Mouse (Mus musculus): ENCODE measurements around the gene Midn. TPM values are rescaled to one million over a fixed set of nuclear protein-coding genes. Genes with fewer than 3 reads are reported as not detected.

Gene Midn
- polyA plus RNA-seq, 1 experiment from 2014 or later = 31.9 TPM

- 73% methylated on average over 2 of the region's 2 CpGs for WGBS (ENCODE audit: insufficient replicate concordance)
- Histone ChIP-seq H3K36me3 (ENCODE audit: control insufficient read depth, insufficient read depth, low read length) (peaks cover 13% of the 10 kb centered on the region), H3K27ac (ENCODE audit: low read depth, low read length) (no peak overlapping the region), H3K4me3 (ENCODE audit: low read depth, low read length) (no peak overlapping the region), H3K4me1 (ENCODE audit: control insufficient read depth, insufficient read depth, low read length) (peaks cover 26% of the 10 kb centered on the region), H3K27me3 (ENCODE audit: control insufficient read depth, insufficient read depth, low read length) (no peaks in the 10 kb centered on the region), H3K4me2 (0 out of 2 replicates have a peak overlapping the region, but pooled peaks have one; percentile 4), H3K9ac (ENCODE audit: low read depth, low read length) (no peak overlapping the region), H3K9me3 (replicated peaks; ENCODE audit: control insufficient read depth, low read length) (no peaks in the 10 kb centered on the region)
- ATAC-seq (replicated peaks; ENCODE audit: insufficient number of reproducible peaks, low FRiP score, low TSS enrichment) = no peak
Measured at GRCm38 (mm10) chr10:80120146-80120545, 27.9 kb upstream of the Midn start.

GRCm38 (mm10) chr10:80121639-80122038 lies 26.4 kb upstream of the Midn start:
- no peak overlapping the region for H3K4me3 ChIP-seq (ENCODE audit: low read depth, low read length)
- H3K36me3 ChIP-seq (ENCODE audit: control insufficient read depth, insufficient read depth, low read length) = peaks cover 24% of the 10 kb centered on the region

GRCm38 (mm10) chr10:80123932-80124562 lies 24.0 kb upstream of the Midn start:
- no peak overlapping the region for H3K27ac ChIP-seq (ENCODE audit: low read depth, low read length)
- no peaks in the 10 kb centered on the region for H3K27me3 ChIP-seq (ENCODE audit: control insufficient read depth, insufficient read depth, low read length)
- H3K4me3 ChIP-seq (ENCODE audit: low read depth, low read length) = no peak overlapping the region
- H3K4me1 ChIP-seq (ENCODE audit: control insufficient read depth, insufficient read depth, low read length) = peaks cover 6% of the 10 kb centered on the region
- peaks cover 41% of the 10 kb centered on the region for H3K36me3 ChIP-seq (ENCODE audit: control insufficient read depth, insufficient read depth, low read length)
- no peak for ATAC-seq (replicated peaks; ENCODE audit: insufficient number of reproducible peaks, low FRiP score, low TSS enrichment)
- no peaks in the 10 kb centered on the region for H3K9me3 ChIP-seq (replicated peaks; ENCODE audit: control insufficient read depth, low read length)
- no peak overlapping the region for H3K4me2 ChIP-seq
- 0 out of 2 replicates have a peak overlapping the region, but pooled peaks have one; percentile 46 for H3K9ac ChIP-seq (ENCODE audit: low read depth, low read length)
- 87% methylated on average over 9 of the region's 9 CpGs for WGBS (ENCODE audit: insufficient replicate concordance)

More at GRCm38 (mm10) chr10:80121639-80122038, 26.4 kb upstream of the Midn start:
- ATAC-seq (replicated peaks; ENCODE audit: insufficient number of reproducible peaks, low FRiP score, low TSS enrichment) = no peak
- no peak overlapping the region for H3K4me2 ChIP-seq
- H3K27ac ChIP-seq (ENCODE audit: low read depth, low read length) = no peak overlapping the region
- H3K9me3 ChIP-seq (replicated peaks; ENCODE audit: control insufficient read depth, low read length) = no peaks in the 10 kb centered on the region
- H3K4me1 ChIP-seq (ENCODE audit: control insufficient read depth, insufficient read depth, low read length) = peaks cover 26% of the 10 kb centered on the region
- no peak overlapping the region for H3K9ac ChIP-seq (ENCODE audit: low read depth, low read length)
- WGBS (ENCODE audit: insufficient replicate concordance) = 74% methylated on average over 2 of the region's 2 CpGs
- H3K27me3 ChIP-seq (ENCODE audit: control insufficient read depth, insufficient read depth, low read length) = no peaks in the 10 kb centered on the region

GRCm38 (mm10) chr10:80127920-80128319 lies 20.2 kb upstream of the Midn start:
- no peaks in the 10 kb centered on the region for H3K9me3 ChIP-seq (replicated peaks; ENCODE audit: control insufficient read depth, low read length)
- peaks cover 5% of the 10 kb centered on the region; the same call in 1 of the 2 replicates for H3K27me3 ChIP-seq (ENCODE audit: control insufficient read depth, insufficient read depth, low read length)
- no peak overlapping the region for H3K4me2 ChIP-seq
- no peak for ATAC-seq (replicated peaks; ENCODE audit: insufficient number of reproducible peaks, low FRiP score, low TSS enrichment)
- no peak overlapping the region for H3K27ac ChIP-seq (ENCODE audit: low read depth, low read length)
- no peak overlapping the region for H3K4me3 ChIP-seq (ENCODE audit: low read depth, low read length)
- WGBS (ENCODE audit: insufficient replicate concordance) = 91% methylated on average over 8 of the region's 8 CpGs
- H3K36me3 ChIP-seq (ENCODE audit: control insufficient read depth, insufficient read depth, low read length) = peaks cover 47% of the 10 kb centered on the region
- no peak overlapping the region for H3K9ac ChIP-seq (ENCODE audit: low read depth, low read length)
- H3K4me1 ChIP-seq (ENCODE audit: control insufficient read depth, insufficient read depth, low read length) = peaks cover 17% of the 10 kb centered on the region

- peaks cover 45% of the 10 kb centered on the region for H3K36me3 ChIP-seq (ENCODE audit: control insufficient read depth, insufficient read depth, low read length)
- no peak overlapping the region for H3K4me3 ChIP-seq (ENCODE audit: low read depth, low read length)
- H3K4me1 ChIP-seq (ENCODE audit: control insufficient read depth, insufficient read depth, low read length) = peaks cover 19% of the 10 kb centered on the region
- no peak overlapping the region for H3K27ac ChIP-seq (ENCODE audit: low read depth, low read length)
- H3K27me3 ChIP-seq (ENCODE audit: control insufficient read depth, insufficient read depth, low read length) = peaks cover 5% of the 10 kb centered on the region; the same call in 1 of the 2 replicates
- WGBS (ENCODE audit: insufficient replicate concordance) = 94% methylated on average over 9 of the region's 9 CpGs
- H3K9ac ChIP-seq (ENCODE audit: low read depth, low read length) = 0 out of 2 replicates have a peak overlapping the region, but pooled peaks have one; percentile 16
- H3K4me2 ChIP-seq = no peak overlapping the region
- no peak for ATAC-seq (replicated peaks; ENCODE audit: insufficient number of reproducible peaks, low FRiP score, low TSS enrichment)
- H3K9me3 ChIP-seq (replicated peaks; ENCODE audit: control insufficient read depth, low read length) = no peaks in the 10 kb centered on the region
Measured at GRCm38 (mm10) chr10:80129846-80130245, 18.2 kb upstream of the Midn start.

GRCm38 (mm10) chr10:80130403-80131031 lies 17.6 kb upstream of the Midn start:
- Histone ChIP-seq H3K27ac (ENCODE audit: low read depth, low read length) (no peak overlapping the region), H3K9ac (ENCODE audit: low read depth, low read length) (no peak overlapping the region), H3K9me3 (replicated peaks; ENCODE audit: control insufficient read depth, low read length) (no peaks in the 10 kb centered on the region), H3K4me1 (ENCODE audit: control insufficient read depth, insufficient read depth, low read length) (peaks cover 19% of the 10 kb centered on the region), H3K27me3 (ENCODE audit: control insufficient read depth, insufficient read depth, low read length) (peaks cover 9% of the 10 kb centered on the region), H3K4me2 (no peak overlapping the region), H3K4me3 (ENCODE audit: low read depth, low read length) (no peak overlapping the region), H3K36me3 (ENCODE audit: control insufficient read depth, insufficient read depth, low read length) (peaks cover 40% of the 10 kb centered on the region)
- WGBS (ENCODE audit: insufficient replicate concordance) = 87% methylated on average over 18 of the region's 18 CpGs
- no peak for ATAC-seq (replicated peaks; ENCODE audit: insufficient number of reproducible peaks, low FRiP score, low TSS enrichment)

GRCm38 (mm10) chr10:80131316-80131951 lies 16.6 kb upstream of the Midn start:
- H3K9me3 ChIP-seq (replicated peaks; ENCODE audit: control insufficient read depth, low read length) = no peaks in the 10 kb centered on the region
- H3K4me2 ChIP-seq = peak overlapping the region; percentile 52
- peak overlapping the region; percentile 24 for H3K4me3 ChIP-seq (ENCODE audit: low read depth, low read length)
- WGBS (ENCODE audit: insufficient replicate concordance) = 12% methylated on average over 55 of the region's 55 CpGs
- peak overlapping the region; percentile 56 for H3K9ac ChIP-seq (ENCODE audit: low read depth, low read length)
- no peak overlapping the region for H3K27ac ChIP-seq (ENCODE audit: low read depth, low read length)
- peaks cover 32% of the 10 kb centered on the region for H3K36me3 ChIP-seq (ENCODE audit: control insufficient read depth, insufficient read depth, low read length)
- no peak for ATAC-seq (replicated peaks; ENCODE audit: insufficient number of reproducible peaks, low FRiP score, low TSS enrichment)
- peaks cover 13% of the 10 kb centered on the region for H3K27me3 ChIP-seq (ENCODE audit: control insufficient read depth, insufficient read depth, low read length)
- peaks cover 20% of the 10 kb centered on the region for H3K4me1 ChIP-seq (ENCODE audit: control insufficient read depth, insufficient read depth, low read length)

- WGBS (ENCODE audit: insufficient replicate concordance) = 45% methylated on average over 27 of the region's 27 CpGs
- Histone ChIP-seq H3K4me3 (ENCODE audit: low read depth, low read length) (peak overlapping the region; percentile 24; the same call in 1 of the 2 replicates), H3K9ac (ENCODE audit: low read depth, low read length) (no peak overlapping the region), H3K27ac (ENCODE audit: low read depth, low read length) (no peak overlapping the region), H3K9me3 (replicated peaks; ENCODE audit: control insufficient read depth, low read length) (no peaks in the 10 kb centered on the region), H3K4me1 (ENCODE audit: control insufficient read depth, insufficient read depth, low read length) (peaks cover 25% of the 10 kb centered on the region), H3K36me3 (ENCODE audit: control insufficient read depth, insufficient read depth, low read length) (peaks cover 30% of the 10 kb centered on the region), H3K27me3 (ENCODE audit: control insufficient read depth, insufficient read depth, low read length) (peaks cover 18% of the 10 kb centered on the region), H3K4me2 (peak overlapping the region; percentile 52)
- no peak for ATAC-seq (replicated peaks; ENCODE audit: insufficient number of reproducible peaks, low FRiP score, low TSS enrichment)
Measured at GRCm38 (mm10) chr10:80131952-80132350, 16.1 kb upstream of the Midn start.

Measured in heart, embryonic 11.5 days (tissue).